Mouse (Mus musculus): ENCODE data around the gene Tex19.1.

DNA sequence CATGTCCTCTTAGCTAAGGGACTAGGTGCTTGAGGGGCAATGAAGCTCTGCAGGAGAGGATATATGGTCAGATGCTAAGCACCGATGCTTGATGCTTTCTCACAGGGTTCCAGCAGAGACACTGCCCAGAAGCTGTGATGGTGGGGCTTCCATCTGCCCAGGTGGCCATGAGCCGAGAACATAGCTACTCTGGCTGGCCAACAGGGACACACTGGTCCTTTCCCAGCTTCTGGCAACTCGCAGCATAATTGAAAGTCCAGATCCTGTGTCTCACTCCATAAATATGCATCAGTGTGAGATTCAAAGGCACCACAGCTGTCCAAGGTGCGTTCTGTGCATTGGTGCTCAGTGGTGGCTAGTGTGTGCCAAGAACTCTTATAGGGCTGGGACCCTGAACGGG, 27.3 kb downstream of the Tex19.1 start:
- TF ChIP-seq EP300 (IDR thresholded peaks at IDR 0.05) (no peak), CTCF (IDR thresholded peaks at IDR 0.05) (no peak)
